Mouse (Mus musculus) limb, embryonic 12.5 days (tissue): ENCODE data around the gene Fam170b. TPM values are rescaled to one million over a fixed set of nuclear protein-coding genes. Genes with fewer than 3 reads are reported as not detected.

Experiments used
- ATAC-seq: fragments of 200-750 bp; cut with Nextera tagmentation; 2 replicates; pipeline ENCODE4 v1.8.0; 2017; ENCODE audit warnings: low read depth, moderate TSS enrichment; ENCODE audit not compliant: insufficient number of reproducible peaks, insufficient read depth, low FRiP score, low TSS enrichment
- H3K27ac ChIP-seq: fragments of 300-500 bp; sonication (generic); 2 replicates; pipeline ENCODE4 v1.5.1; 2016; ENCODE audit warnings: mild to moderate bottlenecking, moderate library complexity
- H3K27me3 ChIP-seq: fragments of 300-500 bp; sonication (generic); 2 replicates; pipeline ENCODE4 v1.6.1; 2016; ENCODE audit warnings: mild to moderate bottlenecking, moderate library complexity
- H3K36me3 ChIP-seq: fragments of 300-500 bp; sonication (generic); 2 replicates; pipeline ENCODE4 v1.6.1; 2016; ENCODE audit warnings: mild to moderate bottlenecking, moderate library complexity
- H3K4me1 ChIP-seq: fragments of 300-500 bp; sonication (generic); replicated peaks from 2 replicates; pipeline ENCODE4 v1.6.1; 2016
- H3K4me2 ChIP-seq: fragments of 300-500 bp; sonication (generic); 2 replicates; pipeline ENCODE4 v1.6.1; 2016; ENCODE audit warnings: mild to moderate bottlenecking, moderate library complexity
- H3K4me3 ChIP-seq: fragments of 300-500 bp; sonication (generic); replicated peaks from 2 replicates; pipeline ENCODE4 v1.5.1; 2016; ENCODE audit warnings: mild to moderate bottlenecking
- H3K9ac ChIP-seq: fragments of 300-500 bp; sonication (generic); replicated peaks from 2 replicates; pipeline ENCODE4 v1.6.1; 2016; ENCODE audit warnings: mild to moderate bottlenecking, moderate library complexity
- H3K9me3 ChIP-seq: fragments of 300-500 bp; sonication (generic); 2 replicates; pipeline ENCODE4 v1.6.1; 2016; ENCODE audit warnings: mild to moderate bottlenecking, moderate library complexity
- WGBS: fragments of 180-500 bp; shearing (Covaris S2); methylation state at CpG from one replicate; pipeline ENCODE4 v1.1.7; 2016; 5-methylcytosine and 5-hydroxymethylcytosine counted together
- polyA plus RNA-seq: library from polyadenylated mRNA; unstranded; fragments of >200 nt; fragmentation: Nextera tagmentation; extraction: Ambion mirVana; gene quantifications from 2 replicates; pipeline ENCODE4 v1.2.1, GENCODE M21; 2016

The Fam170b gene
- polyA plus RNA-seq, 1 experiment from 2014 or later = not detected

DNA sequence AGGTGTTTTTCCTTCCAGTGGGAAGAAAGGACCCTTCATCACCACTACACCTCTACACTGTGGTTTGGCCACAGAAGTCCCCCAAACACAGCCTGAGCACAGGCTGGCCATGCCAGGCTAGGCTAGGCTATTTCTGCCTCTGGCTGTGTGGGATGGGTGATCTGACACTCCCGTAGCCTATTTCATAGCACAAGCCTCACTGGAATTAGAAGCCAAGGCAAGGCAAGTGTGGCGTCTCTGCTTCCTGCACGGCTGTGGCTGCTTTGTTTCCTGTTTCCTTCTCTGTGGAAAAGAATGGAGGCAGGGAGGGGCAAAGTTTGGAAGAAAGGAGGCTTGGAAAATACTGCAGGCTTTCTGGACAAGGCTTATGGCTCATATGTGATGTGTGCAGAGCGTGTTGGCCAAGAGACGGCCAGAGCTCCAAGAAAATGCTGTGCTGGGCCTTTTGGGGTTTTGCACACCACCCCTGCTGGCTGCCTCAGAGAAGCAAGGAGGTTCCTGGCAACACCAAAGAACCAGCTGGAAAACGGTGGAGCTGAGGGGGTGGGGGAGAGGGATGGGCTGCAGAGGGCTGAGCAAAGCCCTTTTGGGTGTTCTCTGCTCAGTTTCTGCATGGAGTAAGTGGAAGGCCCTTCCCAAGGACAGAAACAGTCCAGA, 5.6 kb upstream of the Fam170b start:
- Histone ChIP-seq H3K9ac (no peak overlapping the region), H3K4me2 (no peak overlapping the region), H3K9me3 (0 out of 2 replicates have a peak, but pooled peaks cover 3% of the 10 kb centered on the region), H3K27ac (0 out of 2 replicates have a peak overlapping the region, but pooled peaks have one; percentile 7), H3K4me3 (no peak overlapping the region), H3K36me3 (no peaks in the 10 kb centered on the region), H3K4me1 (peaks cover 28% of the 10 kb centered on the region), H3K27me3 (no peaks in the 10 kb centered on the region)
- no peak for ATAC-seq
- WGBS = 49% methylated on average over 6 of the region's 6 CpGs

DNA sequence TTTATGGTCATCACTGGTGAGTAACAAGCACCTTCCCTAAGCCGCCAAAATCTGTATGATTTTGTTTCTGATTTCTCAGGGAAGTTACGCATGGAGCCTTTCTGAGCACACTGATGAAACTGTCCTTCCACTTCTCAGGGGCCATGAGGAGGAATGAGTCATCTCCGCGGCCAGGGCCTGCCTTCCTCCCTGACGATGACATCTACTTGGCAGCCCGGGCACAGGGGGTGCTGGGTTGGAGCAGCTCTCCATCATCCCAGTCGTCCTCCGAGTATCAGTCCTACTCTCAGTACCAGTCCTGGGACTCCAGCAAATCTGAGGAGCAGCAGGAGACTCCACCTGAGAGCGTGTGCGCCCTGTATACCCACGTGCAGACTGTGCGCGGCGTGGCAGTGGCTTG, 1.4 kb downstream of the Fam170b start:
- Histone ChIP-seq H3K27me3 (no peaks in the 10 kb centered on the region), H3K9me3 (0 out of 2 replicates have a peak, but pooled peaks cover 3% of the 10 kb centered on the region), H3K4me2 (no peak overlapping the region), H3K4me3 (no peak overlapping the region), H3K4me1 (no peaks in the 10 kb centered on the region), H3K27ac (no peak overlapping the region), H3K9ac (no peak overlapping the region), H3K36me3 (no peaks in the 10 kb centered on the region)
- no peak for ATAC-seq
- WGBS = 81% methylated on average over 14 of the region's 14 CpGs

DNA sequence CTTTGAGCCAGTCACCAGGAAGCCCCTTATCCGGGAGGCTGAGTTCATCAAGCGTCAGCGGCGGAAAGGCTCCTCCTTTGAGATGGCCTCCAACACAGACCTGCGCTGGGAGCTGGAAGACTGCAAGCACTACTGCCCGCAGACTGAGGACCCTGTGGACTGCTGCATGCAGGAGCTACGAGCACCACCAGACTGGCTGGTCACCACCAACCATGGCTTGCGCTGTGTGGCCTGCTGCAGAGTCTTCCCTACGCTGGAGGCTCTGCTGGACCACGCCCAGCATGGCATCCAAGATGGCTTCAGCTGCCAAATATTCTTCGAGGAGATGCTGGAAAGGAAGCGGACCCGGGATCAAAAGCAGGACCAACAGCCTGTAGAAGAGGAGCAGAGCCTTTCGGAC, 1.8 kb downstream of the Fam170b start:
- Histone ChIP-seq H3K27me3 (no peaks in the 10 kb centered on the region), H3K9me3 (0 out of 2 replicates have a peak, but pooled peaks cover 3% of the 10 kb centered on the region), H3K4me3 (no peak overlapping the region), H3K27ac (no peak overlapping the region), H3K36me3 (no peaks in the 10 kb centered on the region), H3K4me1 (no peaks in the 10 kb centered on the region), H3K9ac (no peak overlapping the region), H3K4me2 (no peak overlapping the region)
- WGBS = 90% methylated on average over 14 of the region's 14 CpGs
- no peak for ATAC-seq

DNA sequence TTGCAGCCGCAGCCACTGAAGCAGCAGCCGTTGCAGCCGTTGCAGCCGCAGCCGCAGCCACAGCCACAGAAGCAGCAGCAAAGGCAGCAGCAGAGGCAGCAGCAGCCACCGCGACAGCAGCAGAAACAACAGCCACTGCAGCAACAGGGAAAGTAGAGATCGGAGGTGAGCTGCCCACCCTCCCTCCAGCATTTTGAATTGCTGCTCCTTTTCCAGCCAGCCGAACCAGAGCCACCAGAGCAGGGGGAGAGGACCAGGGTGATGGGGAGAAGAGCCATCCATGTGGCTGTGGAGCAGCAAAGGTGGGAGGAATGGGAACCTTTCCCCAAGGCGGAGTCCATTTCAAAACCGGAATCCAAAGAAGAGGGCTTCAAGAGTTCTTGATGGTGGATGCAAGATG, 2.4 kb downstream of the Fam170b start:
- no peaks in the 10 kb centered on the region for H3K36me3 ChIP-seq
- no peak overlapping the region for H3K27ac ChIP-seq
- H3K9me3 ChIP-seq = no peaks in the 10 kb centered on the region
- no peaks in the 10 kb centered on the region for H3K27me3 ChIP-seq
- no peaks in the 10 kb centered on the region for H3K4me1 ChIP-seq
- no peak overlapping the region for H3K4me3 ChIP-seq
- WGBS = 87% methylated on average over 11 of the region's 11 CpGs
- H3K9ac ChIP-seq = no peak overlapping the region
- no peak for ATAC-seq
- no peak overlapping the region for H3K4me2 ChIP-seq

DNA sequence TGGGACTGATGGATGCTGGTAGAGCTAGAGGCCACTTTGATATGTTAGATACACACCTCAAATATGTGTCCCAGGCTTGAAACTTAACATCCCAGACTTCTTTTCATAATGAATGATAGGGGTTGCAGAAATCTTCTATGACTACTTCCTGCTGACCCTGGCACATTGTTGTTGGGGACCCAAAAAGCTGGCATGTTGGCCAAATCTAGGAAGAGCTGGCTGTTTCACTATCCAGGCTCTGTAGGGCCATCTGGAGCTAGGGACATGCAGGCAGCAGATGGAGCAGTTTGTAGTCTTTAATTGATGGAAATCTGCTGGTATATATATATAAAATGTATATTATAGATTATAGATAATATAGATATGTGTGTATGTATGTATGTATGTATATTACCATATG, 8.3 kb downstream of the Fam170b start:
- Histone ChIP-seq H3K4me2 (no peak overlapping the region), H3K27me3 (no peaks in the 10 kb centered on the region), H3K9ac (no peak overlapping the region), H3K27ac (no peak overlapping the region), H3K4me1 (no peaks in the 10 kb centered on the region), H3K9me3 (no peaks in the 10 kb centered on the region), H3K4me3 (no peak overlapping the region), H3K36me3 (no peaks in the 10 kb centered on the region)
- ATAC-seq = no peak

DNA sequence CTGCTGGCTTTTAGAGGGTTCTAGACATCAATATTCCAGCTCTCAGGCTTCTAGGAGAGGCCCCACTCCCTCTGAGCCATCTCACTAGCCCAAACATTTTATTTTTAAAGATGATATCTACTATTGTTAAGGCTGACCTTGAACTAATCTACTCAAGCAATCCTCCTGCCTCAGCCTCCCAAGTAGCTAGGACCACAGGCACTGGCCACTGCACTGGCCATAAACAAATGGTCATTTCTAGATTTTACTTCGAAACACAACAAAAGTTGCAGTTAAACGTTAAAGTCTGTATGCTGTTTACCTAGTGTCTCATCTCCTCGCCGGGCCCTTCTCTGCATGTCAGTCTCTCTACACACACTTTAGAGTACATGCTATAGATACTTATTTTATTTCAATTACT, 20.3 kb downstream of the Fam170b start:
- Histone ChIP-seq H3K27ac (no peak overlapping the region), H3K4me3 (no peak overlapping the region), H3K36me3 (no peaks in the 10 kb centered on the region), H3K9ac (no peak overlapping the region), H3K4me1 (no peaks in the 10 kb centered on the region), H3K27me3 (peaks cover 29% of the 10 kb centered on the region), H3K9me3 (no peaks in the 10 kb centered on the region), H3K4me2 (no peak overlapping the region)
- no peak for ATAC-seq
- 93% methylated on average over 4 of the region's 4 CpGs for WGBS

DNA sequence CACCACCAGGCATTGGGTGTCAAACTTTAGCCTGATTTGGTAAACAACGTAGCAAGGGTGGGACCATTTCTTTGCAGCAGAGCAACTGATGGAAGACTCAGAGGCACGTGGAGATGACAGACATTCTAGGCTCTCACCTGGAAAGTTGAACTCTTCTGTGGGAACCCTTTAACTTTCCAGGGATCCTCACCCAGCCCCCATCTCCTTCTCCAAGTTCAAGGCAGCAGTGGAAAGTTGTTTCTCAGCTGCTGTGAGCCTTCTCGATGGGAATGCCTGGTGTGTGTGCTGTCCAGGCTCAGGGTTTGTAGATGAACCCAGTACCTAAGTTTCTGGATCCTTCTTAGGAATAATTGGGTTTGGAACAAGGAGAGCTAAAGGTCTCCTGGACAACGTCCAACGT, 22.5 kb downstream of the Fam170b start:
- Histone ChIP-seq H3K4me2 (peak overlapping the region; percentile 77), H3K27ac (no peak overlapping the region), H3K9me3 (no peaks in the 10 kb centered on the region), H3K36me3 (no peaks in the 10 kb centered on the region), H3K27me3 (peaks cover 38% of the 10 kb centered on the region), H3K4me1 (peaks cover 4% of the 10 kb centered on the region), H3K9ac (peak overlapping the region; percentile 71; the same call in 1 of the 2 replicates), H3K4me3 (peak overlapping the region; percentile 52)
- WGBS = 36% methylated on average over 5 of the region's 5 CpGs
- ATAC-seq = no peak

DNA sequence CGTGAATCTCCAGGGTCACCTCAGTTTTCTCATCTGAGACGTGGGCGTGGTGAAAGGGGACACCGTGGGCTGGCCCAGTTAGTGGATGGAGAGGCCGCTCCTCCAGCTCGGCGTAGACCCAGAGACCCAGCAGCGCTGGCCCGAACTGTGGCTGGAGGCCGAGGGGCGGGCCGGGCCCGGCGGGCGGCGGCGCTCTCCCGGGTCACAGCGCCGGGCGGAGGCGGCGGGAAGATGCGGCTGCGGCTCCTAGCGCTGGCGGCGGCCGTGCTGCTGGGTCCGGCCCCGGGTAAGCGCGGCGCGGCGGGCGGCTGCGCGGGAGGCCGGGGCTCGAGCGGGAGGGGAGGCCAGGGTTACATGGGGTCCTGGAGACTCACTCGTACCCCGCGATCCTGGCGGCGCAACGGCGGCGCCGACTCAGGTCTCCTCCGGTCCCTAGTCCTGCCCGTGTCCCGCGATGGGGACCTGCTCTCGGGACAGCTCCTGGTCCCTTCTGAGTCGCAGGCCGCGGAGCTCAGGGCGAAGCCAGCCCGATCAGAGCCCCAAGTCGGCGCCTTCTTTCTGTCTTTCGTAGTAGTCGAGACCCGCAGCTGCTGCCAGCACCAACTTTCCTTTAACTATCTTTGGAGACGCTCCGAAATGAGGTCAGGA, 23.0 kb downstream of the Fam170b start, which contains the start of gene Vstm4:
Vstm4 (plus strand) TSS at position 76 of the 648 bp plus-strand sequence.
- Histone ChIP-seq H3K27ac (no peak within 1 kb of the TSS), H3K9ac (peak within 1 kb of the TSS; percentile 71), H3K4me3 (peak within 1 kb of the TSS; percentile 52), H3K4me1 (peaks cover 9% of the 10 kb centered on the region), H3K4me2 (peak within 1 kb of the TSS; percentile 77), H3K36me3 (no peaks in the 10 kb centered on the region), H3K9me3 (no peaks in the 10 kb centered on the region), H3K27me3 (peaks cover 38% of the 10 kb centered on the region)
- WGBS = under 1% methylated on average over 68 of the region's 68 CpGs
- peak; percentile 77; the same call in 1 of the 2 replicates for ATAC-seq

DNA sequence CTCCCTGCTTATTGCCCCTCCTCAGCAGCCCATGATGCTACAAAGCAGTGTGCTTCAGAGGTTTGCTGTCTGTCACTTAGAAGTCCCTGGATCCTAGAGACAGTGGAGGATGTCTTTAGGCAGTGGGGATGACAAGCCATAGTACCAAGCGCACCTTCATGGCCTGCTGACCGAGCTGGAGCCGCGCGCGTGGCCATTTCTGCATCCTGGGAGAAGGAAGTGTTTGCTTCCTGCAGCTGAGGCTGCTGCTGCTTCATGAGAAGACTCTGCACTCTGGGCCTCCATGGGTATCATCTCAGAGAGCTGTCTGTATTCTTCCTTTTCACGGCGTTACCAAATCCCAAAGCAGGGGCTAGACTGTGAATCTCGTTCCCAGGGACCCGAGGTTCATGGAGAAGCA, 24.6 kb downstream of the Fam170b start:
- no peaks in the 10 kb centered on the region for H3K9me3 ChIP-seq
- 91% methylated on average over 10 of the region's 10 CpGs for WGBS
- no peaks in the 10 kb centered on the region for H3K36me3 ChIP-seq
- ATAC-seq = no peak
- peaks cover 38% of the 10 kb centered on the region for H3K27me3 ChIP-seq
- H3K4me2 ChIP-seq = no peak overlapping the region
- no peak overlapping the region for H3K27ac ChIP-seq
- H3K9ac ChIP-seq = no peak overlapping the region
- peaks cover 9% of the 10 kb centered on the region for H3K4me1 ChIP-seq
- no peak overlapping the region for H3K4me3 ChIP-seq

DNA sequence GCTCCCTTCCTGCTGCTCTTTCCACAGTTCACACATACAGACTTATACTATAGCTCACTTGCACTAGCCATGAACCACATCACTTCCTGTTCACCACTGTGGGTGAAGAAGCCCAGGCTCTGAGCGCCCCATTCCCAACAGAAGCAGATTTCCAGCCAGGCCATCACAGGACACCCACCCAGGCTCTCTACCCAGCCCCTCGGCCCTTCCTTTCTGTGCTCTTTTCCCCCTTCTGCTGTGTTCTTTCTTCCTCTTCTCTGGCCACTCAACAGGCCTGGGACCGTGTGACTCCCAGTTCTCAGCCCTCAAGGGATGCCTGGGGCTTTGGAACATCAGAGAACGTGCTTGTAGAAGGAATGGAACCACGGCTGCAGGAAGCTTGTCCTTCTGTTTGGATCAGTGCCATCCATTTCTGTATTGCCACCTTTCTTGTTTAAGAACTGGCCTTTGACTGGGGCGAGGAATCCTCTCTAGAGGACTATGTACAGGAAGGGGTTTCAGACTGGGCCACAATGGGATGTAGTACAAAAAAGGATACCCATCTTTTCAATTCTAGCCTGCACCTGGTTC, 25.3 kb downstream of the Fam170b start:
- 81% methylated on average over 6 of the region's 6 CpGs for WGBS
- ATAC-seq = no peak

DNA sequence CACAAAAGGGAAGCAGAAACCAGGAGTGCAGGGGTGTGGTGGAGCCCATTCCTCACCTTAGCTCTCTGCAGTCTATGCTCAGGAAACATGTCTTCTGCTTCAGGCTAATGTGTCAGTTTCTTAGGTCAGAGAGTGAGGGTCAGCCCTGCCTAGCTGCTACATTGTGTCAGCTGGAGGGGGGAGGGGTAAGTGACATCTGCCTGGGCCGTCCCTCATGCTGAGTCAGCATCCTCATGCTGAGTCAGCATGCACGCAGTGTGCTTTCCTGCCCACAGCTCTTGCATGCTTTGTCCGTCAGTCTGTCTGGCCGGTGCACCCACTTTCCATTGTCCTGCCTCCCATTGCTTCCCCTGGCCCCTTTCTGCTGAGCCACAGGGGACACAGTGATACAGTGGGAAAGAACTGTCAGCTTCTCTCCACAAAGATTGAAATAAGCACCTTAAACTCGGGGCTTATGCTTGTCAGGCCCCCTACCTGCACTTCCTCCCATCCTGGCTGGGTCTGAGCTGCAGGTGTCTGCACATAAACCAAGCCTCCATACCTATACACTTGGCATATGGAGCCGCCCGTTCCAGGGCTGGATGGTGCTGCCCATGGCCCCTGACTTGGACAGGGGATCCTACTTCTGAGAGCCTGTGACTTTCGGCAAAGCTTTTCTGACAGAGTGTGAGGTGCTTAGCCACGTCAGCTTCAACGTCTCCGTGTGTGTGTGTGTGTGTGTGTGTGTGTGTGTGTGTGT, 26.2 kb downstream of the Fam170b start:
- H3K9ac ChIP-seq = no peak overlapping the region
- peaks cover 38% of the 10 kb centered on the region for H3K27me3 ChIP-seq
- no peak for ATAC-seq

More for the DNA sequence above, 25.3 kb downstream of the Fam170b start:
- H3K36me3 ChIP-seq = no peaks in the 10 kb centered on the region
- peaks cover 38% of the 10 kb centered on the region for H3K27me3 ChIP-seq
- H3K4me2 ChIP-seq = no peak overlapping the region
- no peak overlapping the region for H3K9ac ChIP-seq
- H3K4me1 ChIP-seq = peaks cover 9% of the 10 kb centered on the region
- no peak overlapping the region for H3K4me3 ChIP-seq
- no peaks in the 10 kb centered on the region for H3K9me3 ChIP-seq
- H3K27ac ChIP-seq = no peak overlapping the region

More for the DNA sequence above, 26.2 kb downstream of the Fam170b start:
- H3K36me3 ChIP-seq = no peaks in the 10 kb centered on the region
- no peak overlapping the region for H3K4me3 ChIP-seq
- peaks cover 9% of the 10 kb centered on the region for H3K4me1 ChIP-seq
- no peak overlapping the region for H3K4me2 ChIP-seq
- H3K27ac ChIP-seq = no peak overlapping the region
- H3K9me3 ChIP-seq = no peaks in the 10 kb centered on the region
- WGBS = 67% methylated on average over 11 of the region's 11 CpGs
